Mouse (Mus musculus) heart, adult 2 months (tissue): ENCODE measurements around the gene Rnf227.

Source experiments
- CTCF ChIP-seq: fragments of 200-600 bp; IDR thresholded peaks from 2 replicates; pipeline ENCODE4 v1.8.1; 2022; ENCODE audit warnings: antibody characterized with exemption, mild to moderate bottlenecking, moderate library complexity
- POLR2A ChIP-seq: fragments of 200-500 bp; IDR thresholded peaks from 2 replicates; pipeline ENCODE4 v1.6.1; 2011; ENCODE audit warnings: mild to moderate bottlenecking, low read depth, low read length, control low read depth; ENCODE audit not compliant: insufficient read depth

- no peak for TF ChIP-seq POLR2A
- no peak for TF ChIP-seq CTCF
These were observed 42.3 kb downstream of the Rnf227 start for GRCm38 (mm10) chr11:69382478-69383105.
